Mouse (Mus musculus) thymus, adult 2 months (tissue): ENCODE data around the gene Fitm1. TPM values are rescaled to one million over a fixed set of nuclear protein-coding genes. Genes with fewer than 3 reads are reported as not detected.

Experiments
- DNase-seq: peaks from one replicate; pipeline ENCODE4 v3.0.0; 2021
- H3K27ac ChIP-seq: fragments of 200-500 bp; 2 replicates; pipeline ENCODE4 v1.5.1; 2012; ENCODE audit warnings: low read length, control low read depth; ENCODE audit not compliant: control insufficient read depth, insufficient read depth
- H3K27me3 ChIP-seq: fragments of 200-500 bp; 2 replicates; pipeline ENCODE4 v1.6.1; 2012; ENCODE audit warnings: mild to moderate bottlenecking, low read length, moderate library complexity, mixed read lengths; ENCODE audit not compliant: control insufficient read depth, insufficient read depth
- H3K36me3 ChIP-seq: fragments of 200-500 bp; 2 replicates; pipeline ENCODE4 v1.6.1; 2012; ENCODE audit warnings: mild to moderate bottlenecking, low read length, moderate library complexity; ENCODE audit not compliant: control insufficient read depth, insufficient read depth
- H3K4me1 ChIP-seq: fragments of 200-500 bp; replicated peaks from 2 replicates; pipeline ENCODE4 v1.6.1; 2012; ENCODE audit warnings: low read length; ENCODE audit not compliant: control insufficient read depth, insufficient read depth
- H3K4me3 ChIP-seq: fragments of 200-500 bp; 2 replicates; pipeline ENCODE4 v1.5.1; 2012; ENCODE audit warnings: mild to moderate bottlenecking, low read length, control low read depth, moderate library complexity; ENCODE audit not compliant: control insufficient read depth, insufficient read depth
- CTCF ChIP-seq: fragments of 200-500 bp; IDR thresholded peaks from 2 replicates; pipeline ENCODE4 v1.5.1; 2012; ENCODE audit warnings: mild to moderate bottlenecking, control low read depth, low read length, moderate library complexity, borderline replicate concordance; ENCODE audit not compliant: control insufficient read depth, poor library complexity, insufficient read depth; ENCODE audit errors: extremely low read depth
- POLR2A ChIP-seq: fragments of 200-500 bp; IDR thresholded peaks from 2 replicates; pipeline ENCODE4 v1.6.1; 2012; ENCODE audit warnings: mild to moderate bottlenecking, low read length, control low read depth, moderate library complexity; ENCODE audit not compliant: control insufficient read depth, poor library complexity, insufficient read depth; ENCODE audit errors: extremely low read depth
- WGBS: fragments of 180-500 bp; shearing (Covaris S2); methylation state at CpG from one replicate; pipeline ENCODE4 v1.1.7; 2018; 5-methylcytosine and 5-hydroxymethylcytosine counted together
- polyA plus RNA-seq: library from polyadenylated mRNA; depleted of rRNA; stranded (reverse); fragments of >200 nt; gene quantifications from 2 replicates; pipeline ENCODE4 v1.2.3, GENCODE M21; 2012

The Fitm1 gene
- polyA plus RNA-seq, 1 experiment: 20.2 TPM

DNA sequence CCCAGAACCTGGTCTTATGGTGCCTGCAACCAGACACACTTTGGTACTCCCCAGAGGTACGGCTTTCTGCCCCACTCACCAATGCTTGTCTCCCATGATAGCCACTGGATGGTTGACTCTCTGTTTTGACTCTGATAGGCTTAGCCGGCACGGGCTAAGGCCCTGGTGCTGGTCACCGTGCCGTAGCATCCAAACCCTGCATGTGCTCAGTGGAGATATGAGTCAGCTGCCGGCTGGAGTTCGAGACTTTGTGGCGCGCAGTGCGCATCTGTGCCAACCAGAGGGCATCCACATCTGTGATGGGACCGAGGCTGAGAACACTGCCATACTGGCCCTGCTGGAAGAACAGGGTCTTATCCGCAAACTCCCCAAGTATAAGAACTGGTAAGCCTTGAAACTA is 33.1 kb upstream of the Fitm1 start:
- Histone ChIP-seq H3K36me3 (no peaks in the 10 kb centered on the region), H3K27ac (no peak overlapping the region), H3K27me3 (no peaks in the 10 kb centered on the region), H3K4me1 (peaks cover 16% of the 10 kb centered on the region), H3K4me3 (no peak overlapping the region)
- 98% methylated on average over 12 of the region's 12 CpGs for WGBS
- TF ChIP-seq POLR2A: no peak
- no peak for TF ChIP-seq CTCF
- DNase-seq: no peak

GRCm38 (mm10) chr14:55544334-55544733 is 31.1 kb upstream of the Fitm1 start:
- DNase-seq: no peak
- Histone ChIP-seq H3K27ac (no peak overlapping the region), H3K4me1 (peaks cover 16% of the 10 kb centered on the region), H3K27me3 (no peaks in the 10 kb centered on the region), H3K4me3 (no peak overlapping the region), H3K36me3 (no peaks in the 10 kb centered on the region)
- TF ChIP-seq CTCF: no peak
- TF ChIP-seq POLR2A: no peak
- 76% methylated on average over 9 of the region's 9 CpGs for WGBS

DNA sequence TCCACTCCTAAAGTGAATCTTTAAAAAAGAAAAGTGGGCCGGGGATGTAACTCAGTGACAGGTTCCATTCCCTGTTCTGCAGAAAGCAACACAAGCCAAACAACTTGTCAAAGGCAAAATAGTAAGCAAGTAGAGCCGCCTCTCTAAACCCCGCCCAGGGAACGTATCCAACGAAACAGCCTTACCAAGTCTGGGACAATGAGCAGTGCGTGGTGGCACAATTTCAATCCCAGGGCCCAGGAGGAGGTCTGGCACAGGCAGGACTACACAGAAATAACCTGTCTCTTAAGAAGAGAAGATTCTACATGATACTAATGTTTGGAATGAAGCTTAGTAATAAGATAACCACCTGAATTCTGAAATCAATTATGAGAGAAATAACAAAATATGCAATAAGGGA is 25.2 kb upstream of the Fitm1 start:
- Histone ChIP-seq H3K4me3 (no peak overlapping the region), H3K27me3 (no peaks in the 10 kb centered on the region), H3K27ac (no peak overlapping the region), H3K4me1 (peaks cover 3% of the 10 kb centered on the region; the same call in 1 of the 2 replicates), H3K36me3 (no peaks in the 10 kb centered on the region)
- WGBS: 95% methylated on average over 6 of the region's 6 CpGs
- no peak for DNase-seq
- TF ChIP-seq CTCF: no peak
- TF ChIP-seq POLR2A: no peak

GRCm38 (mm10) chr14:55551347-55551746 is 24.1 kb upstream of the Fitm1 start:
- Histone ChIP-seq H3K4me1 (peaks cover 3% of the 10 kb centered on the region; the same call in 1 of the 2 replicates), H3K36me3 (no peaks in the 10 kb centered on the region), H3K27ac (no peak overlapping the region), H3K27me3 (no peaks in the 10 kb centered on the region), H3K4me3 (no peak overlapping the region)
- 96% methylated on average over 5 of the region's 5 CpGs for WGBS
- no peak for TF ChIP-seq POLR2A
- TF ChIP-seq CTCF: no peak
- no peak for DNase-seq

DNA sequence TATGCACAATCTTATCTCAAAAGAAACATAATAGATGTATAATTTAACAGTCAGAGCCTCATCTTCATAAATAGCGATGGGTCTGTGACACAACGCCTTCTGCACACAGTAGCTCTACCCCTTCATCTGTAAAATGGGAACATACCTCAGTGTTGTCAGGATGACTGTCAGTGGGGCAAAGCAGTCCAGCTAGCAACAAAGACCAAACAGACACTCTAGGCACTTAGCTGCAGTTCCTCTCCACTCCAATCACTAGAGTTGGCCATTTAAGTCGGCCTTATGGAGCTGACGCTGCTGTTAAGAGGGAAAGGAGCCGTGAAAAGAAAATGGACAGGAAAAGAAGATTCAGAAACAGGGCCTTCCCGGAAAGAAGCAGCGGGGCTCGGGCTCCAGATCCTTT is 23.6 kb upstream of the Fitm1 start:
- no peaks in the 10 kb centered on the region for H3K27me3 ChIP-seq
- TF ChIP-seq CTCF: no peak
- TF ChIP-seq POLR2A: no peak
- DNase-seq: no peak
- 92% methylated on average over 8 of the region's 8 CpGs for WGBS
- H3K27ac ChIP-seq: no peak overlapping the region
- peaks cover 3% of the 10 kb centered on the region; the same call in 1 of the 2 replicates for H3K4me1 ChIP-seq
- no peak overlapping the region for H3K4me3 ChIP-seq
- no peaks in the 10 kb centered on the region for H3K36me3 ChIP-seq

- TF ChIP-seq POLR2A (no peak), CTCF (no peak)
- no peak for DNase-seq
- Histone ChIP-seq H3K27me3 (no peaks in the 10 kb centered on the region), H3K27ac (no peak overlapping the region), H3K4me3 (no peak overlapping the region), H3K36me3 (no peaks in the 10 kb centered on the region), H3K4me1 (peaks cover 3% of the 10 kb centered on the region; the same call in 1 of the 2 replicates)
Observed at GRCm38 (mm10) chr14:55554635-55555034, 20.8 kb upstream of the Fitm1 start.

DNA sequence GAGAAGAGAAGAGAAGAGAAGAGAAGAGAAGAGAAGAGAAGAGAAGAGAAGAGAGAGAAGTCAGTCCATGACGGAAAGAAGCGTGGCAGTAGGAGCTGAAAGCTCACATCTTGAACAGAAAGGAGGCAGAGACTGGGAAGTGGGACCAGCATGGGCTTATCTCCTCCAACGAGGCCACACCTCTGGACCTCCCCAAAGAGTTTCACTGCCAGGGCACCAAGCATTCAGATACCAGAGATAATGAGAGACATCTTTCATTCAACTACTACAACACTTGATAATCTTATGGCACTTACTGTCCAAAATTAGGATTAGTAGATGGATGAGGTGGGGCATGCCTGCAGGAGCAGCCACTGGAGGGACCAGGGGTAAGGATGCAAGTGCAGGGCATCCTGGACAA is 19.6 kb upstream of the Fitm1 start:
- no peaks in the 10 kb centered on the region for H3K27me3 ChIP-seq
- WGBS: 94% methylated on average over 3 of the region's 3 CpGs
- no peaks in the 10 kb centered on the region for H3K36me3 ChIP-seq

More for the DNA sequence above, 19.6 kb upstream of the Fitm1 start:
- Histone ChIP-seq H3K27ac (no peak overlapping the region), H3K4me3 (no peak overlapping the region), H3K4me1 (peaks cover 3% of the 10 kb centered on the region; the same call in 1 of the 2 replicates)
- no peak for DNase-seq
- TF ChIP-seq POLR2A (no peak), CTCF (no peak)
